Mouse (Mus musculus): ENCODE results near the gene Crtac1. TPM values are rescaled to one million over a fixed set of nuclear protein-coding genes. Genes with fewer than 3 reads are reported as not detected.

Crtac1 gene
- total RNA-seq, 2 experiments from 2014 or later, result 0.29 TPM; not detected in 1

DNA sequence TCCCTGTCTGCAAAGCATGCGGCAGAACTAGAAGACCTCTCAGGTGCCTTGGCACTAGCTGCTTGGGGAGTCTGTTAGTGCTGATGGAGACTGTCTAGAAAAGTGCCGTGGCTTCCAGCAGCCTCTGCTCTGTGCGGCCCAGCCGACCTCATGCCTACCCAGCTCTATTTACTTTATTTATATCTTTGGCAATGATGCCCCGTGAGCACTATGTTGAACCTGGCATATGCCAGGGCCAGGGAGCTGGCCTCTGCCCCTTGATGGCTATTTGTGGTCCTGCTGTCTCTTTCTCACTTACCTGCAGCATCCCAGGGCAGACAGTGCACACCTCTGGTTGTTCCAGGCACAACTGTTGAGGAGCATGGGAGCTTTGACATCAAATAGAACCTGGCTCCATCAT is 153.1 kb downstream of the Crtac1 start:
- DNase-seq, result peak; percentile 46

- DNase-seq, result no peak
Observed at GRCm38 (mm10) chr19:42277288-42277687, 154.3 kb downstream of the Crtac1 start.

DNA sequence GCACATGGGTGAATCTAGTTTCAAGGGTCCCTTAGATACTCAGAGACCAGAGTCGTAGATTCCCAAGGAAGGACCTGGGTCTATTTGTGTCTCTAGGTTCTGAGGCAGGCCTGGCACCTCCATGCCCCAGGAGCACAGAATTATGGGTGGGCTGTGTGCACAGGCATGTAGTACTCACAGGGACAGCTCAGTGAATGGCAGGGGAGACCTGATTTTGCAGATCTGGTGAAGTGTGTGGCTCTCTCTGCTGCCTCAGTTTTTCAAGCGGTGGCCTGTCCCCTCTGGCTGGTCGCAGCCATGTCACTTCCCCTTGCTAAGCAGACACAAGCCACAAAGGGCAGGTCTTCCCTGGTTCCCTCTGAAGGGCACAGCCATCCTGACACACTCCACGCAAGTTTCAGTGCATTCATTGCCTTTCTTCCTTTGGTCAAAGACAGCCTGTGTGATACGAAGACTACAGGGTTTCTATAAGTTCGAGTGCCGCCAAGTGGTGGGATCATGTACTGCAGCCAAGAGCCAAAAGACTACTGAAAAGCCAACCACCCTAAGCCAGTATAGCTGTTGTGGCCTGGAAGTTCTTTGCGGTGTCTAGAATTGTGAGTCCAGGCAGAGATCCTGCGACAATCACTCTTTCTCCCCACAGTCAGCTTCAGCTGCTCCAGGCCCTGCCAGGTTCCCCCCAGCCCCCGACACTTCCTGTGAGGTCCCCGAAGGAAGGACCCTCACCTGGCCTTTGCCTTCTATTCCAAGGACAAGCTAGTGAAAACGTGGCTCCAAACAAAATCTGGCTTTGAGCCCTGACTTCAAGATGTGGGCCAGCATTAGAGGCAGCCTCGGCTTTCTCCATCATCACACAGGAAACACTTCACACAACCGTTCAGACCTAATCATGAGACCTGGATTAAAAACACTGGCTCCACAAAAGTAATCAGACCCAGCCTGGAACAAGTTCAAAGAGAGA is 159.3 kb downstream of the Crtac1 start:
- peak; percentile 32 for DNase-seq

DNA sequence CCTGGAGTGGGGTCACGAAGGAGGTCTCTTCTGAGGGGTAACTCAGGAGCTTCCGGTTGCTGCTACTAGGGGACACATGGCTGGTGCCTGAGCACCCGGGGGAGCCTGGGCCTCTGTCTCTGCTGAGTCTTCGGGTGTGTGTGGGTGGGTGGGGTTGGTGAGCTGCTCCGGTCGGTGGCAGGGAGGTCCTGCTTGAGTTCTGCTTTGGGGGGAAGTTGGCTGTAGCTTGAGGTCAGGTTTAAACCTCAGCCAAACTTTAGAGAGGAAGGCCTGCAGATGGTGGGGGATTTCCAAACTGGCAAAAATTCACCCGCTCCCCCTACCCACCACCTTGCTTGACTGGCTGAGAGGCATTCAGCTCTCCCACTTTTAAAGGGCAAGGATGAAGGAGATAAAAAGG is 160.4 kb downstream of the Crtac1 start:
- DNase-seq, result no peak

- no peak for DNase-seq
Observed at GRCm38 (mm10) chr19:42270119-42270518, 161.5 kb downstream of the Crtac1 start.

DNA sequence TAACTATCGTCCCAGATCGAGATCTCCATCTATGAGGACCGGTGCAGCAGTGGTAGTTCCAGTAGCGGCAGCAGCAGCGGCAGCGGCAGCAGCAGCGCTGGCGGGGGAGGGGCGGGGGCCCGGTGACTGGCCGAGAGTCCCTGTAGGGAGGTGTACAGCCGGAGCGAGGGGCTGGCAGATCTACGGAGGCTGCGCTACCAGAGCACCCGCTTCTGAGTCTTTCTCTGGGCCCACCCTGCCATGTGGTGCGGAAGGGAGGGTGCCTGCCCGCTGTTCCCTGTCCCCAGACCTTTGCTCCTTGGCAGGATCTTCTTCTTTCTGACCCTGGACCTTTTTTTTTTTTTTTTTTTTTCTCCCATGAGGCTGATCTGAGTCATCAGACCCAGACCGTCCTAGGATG is 163.2 kb downstream of the Crtac1 start:
- DNase-seq, result no peak

GRCm38 (mm10) chr19:42263524-42263923 is 168.1 kb downstream of the Crtac1 start:
- DNase-seq, result no peak

GRCm38 (mm10) chr19:42260486-42260885 is 171.1 kb downstream of the Crtac1 start:
- no peak for DNase-seq

GRCm38 (mm10) chr19:42258596-42258995 is 173.0 kb downstream of the Crtac1 start:
- DNase-seq, result no peak

DNA sequence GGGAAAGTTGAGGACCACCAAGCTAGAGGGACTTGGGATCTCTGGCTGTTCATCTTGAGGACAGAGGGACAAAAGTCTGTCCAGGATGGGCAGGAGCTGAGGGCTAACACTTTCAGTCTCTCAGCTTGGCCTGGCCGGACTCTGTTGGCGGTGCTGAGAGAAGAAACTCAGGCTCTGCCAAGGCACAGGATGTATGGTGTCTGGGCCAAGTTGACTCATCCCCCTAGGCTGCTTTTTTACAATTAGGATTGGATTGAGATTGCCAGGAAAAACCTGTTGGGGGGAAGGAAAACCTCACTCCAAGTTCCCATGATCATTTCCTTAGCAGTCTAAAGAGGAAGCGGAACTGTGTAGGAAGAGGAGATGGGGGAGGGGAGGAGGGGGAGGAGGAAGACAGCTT is 173.6 kb downstream of the Crtac1 start:
- no peak for DNase-seq

DNA sequence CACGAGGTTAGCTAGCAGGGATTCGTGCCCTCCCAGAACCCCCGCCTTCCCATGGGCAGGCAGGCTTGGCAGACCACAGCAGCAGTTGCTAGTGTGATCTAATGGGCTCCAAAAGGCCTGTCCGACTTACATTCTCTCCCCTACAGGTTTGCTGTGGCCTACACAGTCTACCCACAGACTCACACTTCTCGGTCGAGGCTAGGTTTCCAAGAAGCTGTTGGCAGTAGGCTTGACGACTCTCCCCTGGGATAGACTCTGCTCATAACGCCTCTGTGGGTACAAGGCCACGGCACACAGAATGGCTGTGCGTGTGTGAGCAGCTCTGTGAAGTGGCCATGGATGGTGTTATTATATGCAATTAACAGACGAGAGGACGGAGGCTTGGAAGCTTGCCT is 174.3 kb downstream of the Crtac1 start:
- DNase-seq, result no peak

- no peak for DNase-seq
Observed at GRCm38 (mm10) chr19:42256611-42257240, 174.9 kb downstream of the Crtac1 start.

GRCm38 (mm10) chr19:42255784-42256610 is 175.6 kb downstream of the Crtac1 start:
- peak; percentile 52 for DNase-seq

DNA sequence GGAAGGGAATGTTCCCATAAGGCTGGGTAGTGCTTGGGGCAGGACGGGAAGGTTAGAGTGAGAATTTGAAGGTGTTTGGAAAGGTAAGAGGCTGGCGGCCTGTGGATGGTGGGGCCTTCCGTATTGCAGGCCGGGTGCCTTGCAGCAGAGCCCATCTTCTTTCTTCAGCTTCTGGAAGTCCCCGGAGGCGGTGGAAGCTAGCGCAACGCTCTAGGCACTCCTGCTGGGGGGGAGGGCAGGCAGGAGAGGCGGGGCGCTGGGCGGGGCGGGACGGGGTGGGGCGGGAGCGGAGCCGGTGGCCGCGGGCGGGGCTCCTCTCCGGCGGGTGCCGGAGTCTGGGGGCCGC is 176.2 kb downstream of the Crtac1 start:
- DNase-seq, result no peak

- DNase-seq, result no peak
Observed at GRCm38 (mm10) chr19:42249976-42250914, 181.3 kb downstream of the Crtac1 start.

GRCm38 (mm10) chr19:42247519-42247918 is 184.1 kb downstream of the Crtac1 start, which contains the start of gene Golga7b:
TSS of gene Golga7b (plus strand) at chr19:42247574.
- no peak for DNase-seq

GRCm38 (mm10) chr19:42246626-42247025 is 185.0 kb downstream of the Crtac1 start:
- no peak for DNase-seq

DNA sequence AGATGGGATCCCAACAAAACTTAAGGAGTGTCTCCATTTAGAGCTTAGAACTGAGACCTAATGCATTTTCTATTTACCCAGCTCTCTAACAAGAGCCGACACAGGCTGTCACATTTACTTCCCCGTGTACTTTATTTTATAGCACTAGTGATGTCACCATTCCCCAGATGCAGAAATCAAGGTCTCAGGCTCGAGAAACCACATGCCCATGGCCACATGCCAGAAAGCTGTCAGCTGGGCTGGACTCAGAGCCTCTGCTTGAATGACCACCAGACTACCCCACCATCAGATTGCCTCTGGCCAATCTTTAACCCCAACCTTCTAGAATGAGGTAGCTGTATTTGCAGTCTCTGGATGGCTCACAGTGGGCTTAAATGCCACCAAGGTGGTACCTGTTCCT is 188.2 kb downstream of the Crtac1 start:
- no peak for DNase-seq

DNA sequence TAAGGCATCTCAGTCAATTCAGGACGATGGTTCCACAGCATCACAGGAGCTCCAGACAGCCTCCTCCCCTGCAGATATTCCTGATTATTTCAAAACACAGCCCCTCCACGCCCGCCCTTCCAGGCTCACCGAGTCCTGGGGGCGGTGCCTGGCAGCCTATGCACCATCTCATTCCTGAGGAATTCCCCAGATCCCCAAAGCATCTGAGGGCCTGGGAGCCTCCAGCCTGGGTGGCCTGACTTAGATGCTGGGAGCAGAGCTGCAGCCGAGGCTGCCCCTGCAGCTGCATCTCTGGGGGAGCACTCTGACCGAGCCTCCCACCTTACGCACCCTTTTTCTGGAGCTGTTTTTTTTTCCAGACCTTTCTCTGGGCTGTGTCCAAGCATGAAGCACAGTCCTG is 190.7 kb downstream of the Crtac1 start:
- no peak for DNase-seq

- peak; percentile 71 for DNase-seq
Observed at GRCm38 (mm10) chr19:42238341-42238715, 193.3 kb downstream of the Crtac1 start.

DNA sequence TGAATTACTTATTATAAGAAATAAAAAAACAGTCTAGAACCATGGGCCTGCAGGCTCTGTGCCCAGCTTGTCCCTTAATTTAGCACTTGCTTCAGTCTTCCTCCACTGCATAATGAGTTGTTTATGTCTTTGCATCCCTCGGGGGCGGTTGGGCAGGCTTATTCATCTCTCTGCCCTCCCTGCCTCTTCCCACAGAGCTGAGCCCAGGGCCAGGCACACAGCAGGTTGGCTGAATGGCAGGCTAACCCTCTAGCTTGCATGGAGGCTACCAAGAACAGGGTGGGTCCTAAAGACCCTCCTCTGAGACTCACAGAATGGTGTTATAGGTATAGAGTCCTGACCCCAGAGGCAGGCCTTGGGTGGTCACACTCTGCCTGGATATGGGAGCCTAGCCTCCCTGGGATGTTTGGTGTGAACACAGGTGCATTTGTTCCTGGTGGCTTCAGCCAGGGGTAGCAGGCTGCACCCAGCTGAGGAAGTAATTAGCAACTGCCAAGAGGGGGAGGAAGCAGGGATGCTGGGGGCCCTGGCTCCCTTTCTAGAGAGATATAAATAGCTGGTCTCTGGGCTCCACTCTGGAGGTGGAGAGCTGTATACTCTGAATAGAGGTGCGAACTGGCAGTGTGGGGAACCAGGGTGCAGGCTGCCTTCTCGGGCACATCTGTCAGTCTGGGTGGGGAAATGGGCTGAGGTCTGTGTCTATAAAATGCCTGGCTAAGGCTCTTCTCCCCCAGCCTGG is 193.8 kb downstream of the Crtac1 start:
- DNase-seq, result peak; percentile 50

All from gastrocnemius, postnatal 25 days (tissue).